Mouse (Mus musculus) liver, postnatal 0 days (tissue): ENCODE results near the gene Cplx2.

Source experiments
- CTCF ChIP-seq: sonication (generic); IDR thresholded peaks from 2 replicates; pipeline ENCODE4 v1.5.1; 2016; ENCODE audit warnings: antibody characterized with exemption, low read depth
- EP300 ChIP-seq: IDR thresholded peaks from 2 replicates; pipeline ENCODE4 v1.6.1; 2016; ENCODE audit warnings: antibody characterized with exemption, low read depth, mild to moderate bottlenecking

DNA sequence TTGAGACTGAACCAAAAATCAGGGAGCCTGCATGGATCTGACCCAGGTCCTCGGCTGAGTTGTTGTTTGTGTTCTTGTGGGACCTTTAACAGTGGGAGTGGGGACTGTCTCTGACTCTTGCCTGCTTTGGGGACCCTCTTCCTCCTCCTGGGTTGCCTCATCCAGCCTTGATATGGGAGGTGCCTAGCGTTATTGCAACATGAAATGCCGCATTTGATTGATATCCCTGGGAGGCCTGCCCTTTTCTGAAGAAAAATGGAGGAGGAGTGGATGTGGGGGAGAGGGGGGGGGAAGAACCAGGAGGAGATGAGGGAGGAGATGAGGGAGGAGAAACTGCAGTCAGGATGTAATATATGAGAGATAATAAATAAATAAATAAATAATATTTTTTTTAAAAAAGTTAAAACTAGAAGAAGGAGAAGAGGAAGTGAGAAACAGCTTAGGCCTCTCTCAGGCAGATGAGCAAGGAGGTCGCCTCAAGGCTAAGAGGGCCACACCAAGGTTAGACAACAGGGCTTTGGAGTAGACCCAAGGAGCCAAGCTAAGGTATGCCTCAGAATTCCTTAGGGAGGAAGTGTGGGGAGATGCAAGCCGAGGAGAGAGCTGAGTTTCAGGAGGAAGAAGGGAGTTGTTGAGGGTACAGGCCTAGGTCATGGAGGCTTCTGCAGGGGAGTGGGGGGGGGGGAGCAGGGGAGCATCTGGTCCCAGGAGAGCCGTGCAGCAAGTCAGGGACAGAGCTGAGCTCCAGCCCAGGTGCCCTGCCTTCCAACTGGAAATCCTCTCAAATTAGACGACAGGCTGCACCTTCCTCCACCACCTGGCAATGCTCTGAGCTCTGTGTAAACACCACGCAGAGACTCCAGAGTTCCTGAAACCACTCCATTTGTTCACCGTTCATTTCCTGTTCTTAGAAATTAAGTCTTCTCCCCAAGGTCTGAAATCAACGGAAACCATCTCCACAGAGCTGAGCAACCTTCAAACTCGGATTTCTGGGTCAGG is 4.6 kb downstream of the Cplx2 start:
- no peak for TF ChIP-seq EP300
- TF ChIP-seq CTCF: no peak
